Mouse (Mus musculus): Measurements from ENCODE around the gene Pak7. TPM values are rescaled to one million over a fixed set of nuclear protein-coding genes. Genes with fewer than 3 reads are reported as not detected.
"Not testable (repeated sequence)": the region's sequence is repeated elsewhere in the genome, so short reads cannot be mapped to it uniquely, and the experiment has no call there.

Pak7 gene
- total RNA-seq (2022) = under 1 TPM; 0.11 to 0.44 (median 0.23) TPM

GRCm38 (mm10) chr2:136387181-136388131, at the start of gene Pak7:
TSS of gene Pak7 (minus strand) at chr2:136387967.
- DNase-seq (ENCODE audit: low spot score) = no peak

- no peak for DNase-seq (ENCODE audit: low spot score)
These were observed 37.8 kb upstream of the Pak7 start for GRCm38 (mm10) chr2:136425561-136425960.

GRCm38 (mm10) chr2:136419543-136419942, 31.8 kb upstream of the Pak7 start:
- DNase-seq (ENCODE audit: low spot score) = no peak

GRCm38 (mm10) chr2:136416381-136416780, 28.6 kb upstream of the Pak7 start:
- DNase-seq (ENCODE audit: low spot score) = no peak

DNA sequence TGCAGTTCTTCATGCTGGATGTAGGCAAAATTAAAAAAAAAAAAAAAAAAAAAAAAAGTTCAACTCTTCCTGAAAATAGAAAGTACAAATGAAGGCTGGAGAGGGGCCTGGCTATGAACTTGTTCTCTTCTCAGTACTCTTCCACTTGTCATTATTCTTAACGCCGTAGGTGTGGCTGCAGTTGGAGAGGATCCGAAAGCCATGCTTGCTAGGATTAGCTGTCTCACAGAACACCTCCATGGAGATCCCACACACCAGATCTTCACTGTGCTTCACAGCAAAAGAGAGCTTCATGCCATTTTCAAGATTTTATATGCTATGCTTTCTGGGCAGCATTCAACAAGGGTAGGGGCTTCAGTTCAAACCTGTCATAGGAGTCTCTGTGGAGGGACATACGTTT, 14.8 kb upstream of the Pak7 start:
- no peak for DNase-seq (ENCODE audit: low spot score)

DNA sequence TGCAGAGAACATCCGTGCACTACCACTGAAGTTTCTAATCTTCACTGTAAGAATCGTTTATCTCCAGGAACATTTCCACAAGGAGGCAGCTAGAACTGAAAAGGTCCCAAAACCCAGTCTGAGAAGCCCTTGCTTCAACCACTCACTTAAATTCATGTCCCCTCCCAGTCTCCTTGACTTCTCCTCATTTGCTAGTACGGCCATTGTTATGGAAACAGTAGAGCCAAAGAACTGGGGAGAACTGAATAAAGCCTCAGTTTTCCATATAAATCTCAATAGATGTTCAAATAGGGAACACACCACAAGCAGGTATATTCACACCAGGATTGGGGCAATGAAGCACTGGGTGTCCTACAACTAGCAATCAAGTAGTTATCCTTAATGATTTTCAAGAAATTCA, 12.4 kb downstream of the Pak7 start:
- no peak for DNase-seq (ENCODE audit: low spot score)

- DNase-seq (ENCODE audit: low spot score) = no peak
These were observed 15.4 kb downstream of the Pak7 start for GRCm38 (mm10) chr2:136372361-136372760.

- no peak for DNase-seq (ENCODE audit: low spot score)
These were observed 36.2 kb downstream of the Pak7 start for GRCm38 (mm10) chr2:136351393-136352096.

DNA sequence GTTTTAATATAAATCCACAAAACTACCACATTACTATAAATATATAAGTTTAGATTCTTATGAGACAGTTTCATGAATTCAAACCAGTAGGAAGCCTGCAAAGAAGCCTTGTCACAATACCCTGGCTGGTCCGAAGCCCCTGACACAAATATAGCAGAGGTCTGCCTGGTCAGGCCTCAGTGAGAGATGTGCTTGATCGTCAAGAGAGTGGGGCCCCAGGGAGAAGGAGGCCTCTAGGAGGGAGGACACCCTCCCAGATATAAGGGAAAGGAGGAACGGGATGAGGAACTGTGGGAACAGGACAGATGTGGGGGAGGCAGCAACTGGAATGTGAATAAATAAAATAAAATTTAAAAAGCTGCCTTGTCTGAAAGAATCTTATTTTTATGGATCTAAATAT, 37.3 kb downstream of the Pak7 start:
- no peak for DNase-seq (ENCODE audit: low spot score)

GRCm38 (mm10) chr2:136349671-136350275, 38.0 kb downstream of the Pak7 start:
- DNase-seq (ENCODE audit: low spot score) = peak; percentile 6

DNA sequence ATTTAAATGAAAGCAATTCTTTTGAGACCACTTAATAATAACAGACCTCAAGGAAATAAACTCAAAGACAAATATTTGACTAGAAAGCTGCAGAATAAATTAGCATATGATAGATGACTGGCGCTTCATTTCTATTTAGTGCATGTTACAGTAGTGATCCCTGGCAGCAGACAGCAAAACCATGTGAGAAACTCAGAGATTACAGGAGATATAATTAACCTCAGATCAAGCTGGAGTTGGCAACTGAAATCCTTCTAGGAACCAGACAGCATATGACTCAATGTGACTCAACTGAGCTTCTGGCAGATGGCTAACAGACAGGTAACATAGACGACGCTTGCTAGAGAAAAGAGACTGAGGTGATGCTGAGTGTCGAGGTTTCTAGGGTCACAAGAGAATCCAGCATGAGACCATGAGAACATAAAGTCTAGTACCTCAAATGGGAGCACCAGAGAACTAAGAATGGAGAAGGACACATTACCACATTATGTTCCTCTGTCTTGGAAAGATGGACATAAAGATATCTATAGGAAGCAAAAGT, 43.5 kb downstream of the Pak7 start:
- DNase-seq (ENCODE audit: low spot score) = not testable (repeated sequence)

DNA sequence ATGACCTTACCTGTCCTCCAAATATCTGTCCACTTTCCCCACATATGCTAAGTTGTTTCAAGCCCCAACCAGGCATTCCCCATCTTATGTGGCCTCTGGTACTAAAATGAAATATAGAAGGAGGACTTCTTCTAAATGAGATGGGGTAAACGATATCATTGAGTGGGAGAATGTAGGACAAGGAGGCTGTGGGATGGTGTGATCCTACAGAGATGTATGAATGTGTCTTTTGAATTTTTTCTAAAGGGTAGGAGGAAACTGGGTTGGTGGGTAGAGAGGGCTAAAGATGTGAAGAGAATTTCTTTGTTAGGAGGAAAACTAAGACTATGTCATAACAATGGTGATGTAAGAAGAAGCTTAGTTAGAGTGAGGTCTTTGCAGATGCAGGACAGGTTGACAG, 57.8 kb downstream of the Pak7 start:
- no peak for DNase-seq (ENCODE audit: low spot score)

DNA sequence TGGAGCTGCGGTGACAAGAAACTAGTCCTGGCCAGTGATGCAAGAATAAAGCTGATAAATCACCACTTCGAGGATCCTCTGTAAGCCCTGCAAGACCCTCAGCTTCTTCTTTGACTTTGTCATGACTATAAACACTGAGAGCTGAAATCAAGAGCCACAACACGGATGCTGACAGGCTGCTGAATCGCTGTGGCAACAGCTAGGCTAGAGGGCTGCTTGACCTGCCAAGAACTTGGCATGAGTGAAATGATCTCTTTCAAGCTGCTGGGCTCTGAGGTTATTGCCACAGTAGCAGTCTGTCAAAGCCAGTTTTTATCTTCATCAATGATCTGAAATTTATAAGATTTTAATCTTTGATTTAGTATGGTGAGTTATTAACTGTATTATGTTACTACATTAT, 62.1 kb downstream of the Pak7 start:
- DNase-seq (ENCODE audit: low spot score) = no peak

GRCm38 (mm10) chr2:136309313-136309712, 78.5 kb downstream of the Pak7 start:
- DNase-seq (ENCODE audit: low spot score) = no peak

GRCm38 (mm10) chr2:136308743-136309142, 79.0 kb downstream of the Pak7 start:
- no peak for DNase-seq (ENCODE audit: low spot score)

DNA sequence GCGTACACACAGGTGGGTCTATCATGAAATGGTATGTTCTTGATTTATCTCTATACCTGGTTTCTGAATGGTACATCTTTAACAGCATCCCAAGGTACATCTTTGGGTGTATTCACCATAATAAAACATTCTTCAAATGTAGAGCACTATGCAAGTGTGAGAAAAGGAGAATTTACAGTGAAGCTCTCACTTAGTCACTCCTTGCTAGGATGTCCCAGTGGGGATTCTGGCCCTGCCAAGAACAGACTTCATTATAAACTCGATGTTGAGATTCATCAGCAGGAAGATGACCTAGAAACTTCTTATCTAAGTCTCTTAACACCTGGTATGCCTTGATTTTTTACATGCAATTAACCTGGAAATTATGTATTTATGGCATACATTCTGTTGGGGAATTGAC, 85.6 kb downstream of the Pak7 start:
- DNase-seq (ENCODE audit: low spot score) = no peak

GRCm38 (mm10) chr2:136301406-136301805, 86.4 kb downstream of the Pak7 start:
- no peak for DNase-seq (ENCODE audit: low spot score)

GRCm38 (mm10) chr2:136297371-136297770, 90.4 kb downstream of the Pak7 start:
- no peak for DNase-seq (ENCODE audit: low spot score)

DNA sequence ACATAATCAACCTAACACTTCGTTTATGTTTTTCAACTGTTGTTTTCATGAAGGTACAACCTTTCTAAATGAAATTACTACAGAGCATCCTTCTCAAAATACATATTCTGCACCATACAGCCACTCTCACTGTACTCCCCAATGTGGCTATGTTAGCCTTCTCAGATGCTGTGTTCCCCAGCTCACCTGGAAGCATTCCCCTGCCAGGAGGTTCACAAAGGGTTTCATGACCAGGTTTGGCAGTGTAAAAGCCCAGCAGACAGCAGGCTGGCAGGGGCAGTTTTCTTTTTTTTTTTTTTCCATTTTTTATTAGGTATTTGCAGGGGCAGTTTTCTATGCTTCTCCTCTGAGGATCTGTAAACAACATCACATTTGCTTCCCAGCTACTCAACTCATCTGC, 105.7 kb downstream of the Pak7 start:
- DNase-seq (ENCODE audit: low spot score) = no peak

- DNase-seq (ENCODE audit: low spot score) = not testable (repeated sequence)
These were observed 145.8 kb downstream of the Pak7 start for GRCm38 (mm10) chr2:136241960-136242359.

- DNase-seq (ENCODE audit: low spot score) = no peak
These were observed 156.5 kb downstream of the Pak7 start for GRCm38 (mm10) chr2:136231228-136231627.

DNA sequence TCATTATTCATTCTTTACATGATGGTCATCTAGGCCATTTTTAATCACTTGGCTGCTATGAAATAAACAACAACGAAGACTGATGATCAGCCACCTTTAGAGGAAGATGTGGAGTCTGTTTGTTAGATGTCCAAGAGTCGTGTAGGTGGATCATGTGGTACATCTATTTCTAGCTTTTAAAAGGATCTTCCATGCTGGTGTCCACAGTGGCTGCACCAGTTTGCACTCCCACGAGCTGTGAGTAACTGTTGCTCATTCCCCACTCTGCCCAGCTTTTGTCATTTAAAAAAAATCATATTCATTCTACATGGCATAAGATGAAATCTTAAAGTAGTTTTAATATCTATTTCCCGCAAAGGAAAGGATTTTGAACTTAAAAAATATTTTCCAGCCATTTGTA, 183.7 kb downstream of the Pak7 start:
- no peak for DNase-seq (ENCODE audit: low spot score)
